Mouse (Mus musculus) liver, embryonic 18 days (tissue): ENCODE measurements around the gene Pprc1. TPM values are rescaled to one million over a fixed set of nuclear protein-coding genes. Genes with fewer than 3 reads are reported as not detected.

Experiments
- polyA plus RNA-seq: library from polyadenylated mRNA; depleted of rRNA; stranded (reverse); fragments of >200 nt; gene quantifications from 2 replicates; pipeline ENCODE4 v1.2.3, GENCODE M21; 2012; rRNA removed

Pprc1 gene
- 9.0 and 10.0 TPM in 2 replicates for polyA plus RNA-seq

DNA sequence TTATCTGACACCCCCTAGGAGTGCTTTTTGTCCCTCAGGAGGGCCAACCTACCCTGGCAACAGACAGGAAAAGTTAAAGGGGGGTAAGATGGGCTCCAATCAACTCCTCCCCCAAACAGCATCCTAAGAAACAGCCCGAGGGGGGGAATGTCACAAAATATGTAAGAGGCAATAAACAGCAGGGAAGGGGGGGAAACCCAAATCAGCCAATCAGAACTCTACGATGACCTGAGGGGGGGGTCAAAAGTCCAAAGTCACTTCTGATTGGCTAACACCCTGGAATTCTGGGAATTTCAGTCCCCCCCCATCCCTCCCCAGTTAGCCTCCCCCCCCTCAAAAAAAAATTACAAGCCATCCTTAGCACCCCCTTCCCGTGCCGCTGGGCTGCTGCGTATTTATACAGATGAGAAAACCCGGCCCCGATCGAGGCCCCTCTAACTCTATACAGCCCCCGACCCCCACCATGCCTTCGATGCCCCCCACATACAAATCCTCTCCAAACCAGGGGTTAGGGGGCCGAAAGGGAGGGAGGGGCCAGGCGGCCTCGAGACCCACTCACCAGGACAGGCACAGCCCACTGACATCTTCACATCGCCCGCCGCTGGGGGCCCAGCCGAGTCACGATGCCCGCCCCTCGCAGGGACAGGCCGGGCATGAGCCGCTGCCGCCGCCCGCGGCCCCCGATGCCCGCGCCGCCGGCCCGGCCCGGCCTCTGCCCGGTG, at the start of gene Pprc1:
TSS of gene Pprc1 (plus strand) at position 616 of the 722 bp plus-strand sequence.

DNA sequence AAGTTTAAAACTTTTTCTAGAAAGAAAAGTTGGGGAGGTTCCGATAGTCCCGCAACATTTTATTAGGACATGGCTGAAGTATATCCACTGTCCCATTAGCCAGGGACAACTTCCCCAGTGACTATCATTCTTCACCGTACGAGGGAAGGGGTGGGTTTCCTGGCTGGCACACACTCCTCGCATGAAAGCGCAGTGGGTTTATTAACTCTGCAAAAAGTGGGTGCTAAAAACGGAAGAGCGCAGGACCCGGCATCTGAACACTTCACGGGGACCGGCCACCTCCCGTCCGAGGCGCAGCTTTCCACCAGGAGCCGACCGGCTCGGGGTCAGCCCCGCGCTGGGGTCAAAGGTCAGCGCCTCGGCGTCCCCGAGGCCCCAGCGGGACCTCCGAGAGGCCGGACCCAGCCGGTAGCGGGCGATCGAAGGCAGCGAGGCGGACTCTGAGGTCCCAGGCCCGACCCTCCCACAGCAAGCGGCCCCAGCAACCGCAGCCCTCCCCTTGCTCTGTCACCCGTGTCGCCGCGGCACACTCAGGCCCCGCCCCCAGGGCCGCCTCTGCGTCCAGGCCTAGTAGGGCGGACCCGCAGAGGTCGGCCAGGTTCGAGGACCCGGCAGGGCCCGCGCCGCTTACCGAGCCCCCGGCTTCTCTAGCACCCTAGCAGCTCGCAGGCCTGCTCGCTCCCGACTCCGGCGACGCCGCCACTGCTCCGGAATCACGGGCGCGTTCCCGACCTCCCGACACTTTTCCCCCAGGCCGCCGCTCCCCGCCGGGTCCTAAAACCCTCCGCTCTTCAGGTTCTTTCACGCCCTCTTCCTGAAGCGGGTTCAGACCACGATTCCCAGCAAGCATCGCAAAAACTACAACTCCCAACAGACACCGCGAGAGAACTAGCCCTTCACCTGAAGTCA, 46.6 kb upstream of the Pprc1 start, which contains the start of gene Armh3:
TSS of gene Armh3 (minus strand) at position 704 of the 909 bp plus-strand sequence.

DNA sequence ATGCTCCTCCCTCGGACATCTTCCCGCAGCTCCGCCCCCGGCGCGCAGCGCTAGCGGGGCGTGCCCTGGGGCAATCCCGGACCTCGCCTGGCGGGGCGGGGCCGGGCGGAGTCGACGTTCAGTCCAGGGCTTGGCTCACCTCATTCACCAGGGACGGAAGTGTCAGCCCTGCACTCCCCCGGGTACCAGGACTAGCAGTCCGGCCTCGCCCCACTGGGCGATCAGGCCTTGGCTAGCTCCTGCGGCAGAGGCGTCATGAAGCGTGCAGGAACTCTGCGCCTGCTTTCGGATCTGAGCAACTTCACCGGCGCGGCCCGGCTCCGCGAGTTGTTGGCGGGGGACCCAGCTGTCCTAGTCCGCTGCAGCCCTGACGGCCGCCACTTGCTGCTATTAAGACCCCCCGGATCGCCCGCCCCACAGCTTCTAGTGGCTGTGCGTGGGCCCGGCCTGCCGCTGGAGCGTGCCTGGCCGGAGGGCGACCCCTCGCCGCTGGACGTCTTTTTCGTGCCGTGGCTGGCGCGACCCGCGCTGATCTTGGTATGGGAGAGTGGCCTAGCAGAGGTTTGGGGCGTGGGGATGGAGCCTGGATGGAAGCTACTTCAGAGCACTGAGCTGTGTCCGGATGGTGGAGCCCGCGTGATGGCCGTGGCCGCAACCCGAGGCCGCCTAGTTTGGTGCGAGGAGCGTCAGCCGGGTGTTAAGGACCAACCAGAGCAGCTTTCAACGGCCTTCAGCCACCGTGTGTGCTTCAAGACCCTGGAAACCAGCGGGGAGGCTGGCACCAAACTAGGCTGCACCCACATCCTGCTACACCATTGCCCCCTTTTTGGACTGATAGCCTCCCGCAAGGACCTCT, 41.1 kb upstream of the Pprc1 start, which contains the start of gene Hps6:
TSS of gene Hps6 (plus strand) at position 138 of the 856 bp plus-strand sequence.

DNA sequence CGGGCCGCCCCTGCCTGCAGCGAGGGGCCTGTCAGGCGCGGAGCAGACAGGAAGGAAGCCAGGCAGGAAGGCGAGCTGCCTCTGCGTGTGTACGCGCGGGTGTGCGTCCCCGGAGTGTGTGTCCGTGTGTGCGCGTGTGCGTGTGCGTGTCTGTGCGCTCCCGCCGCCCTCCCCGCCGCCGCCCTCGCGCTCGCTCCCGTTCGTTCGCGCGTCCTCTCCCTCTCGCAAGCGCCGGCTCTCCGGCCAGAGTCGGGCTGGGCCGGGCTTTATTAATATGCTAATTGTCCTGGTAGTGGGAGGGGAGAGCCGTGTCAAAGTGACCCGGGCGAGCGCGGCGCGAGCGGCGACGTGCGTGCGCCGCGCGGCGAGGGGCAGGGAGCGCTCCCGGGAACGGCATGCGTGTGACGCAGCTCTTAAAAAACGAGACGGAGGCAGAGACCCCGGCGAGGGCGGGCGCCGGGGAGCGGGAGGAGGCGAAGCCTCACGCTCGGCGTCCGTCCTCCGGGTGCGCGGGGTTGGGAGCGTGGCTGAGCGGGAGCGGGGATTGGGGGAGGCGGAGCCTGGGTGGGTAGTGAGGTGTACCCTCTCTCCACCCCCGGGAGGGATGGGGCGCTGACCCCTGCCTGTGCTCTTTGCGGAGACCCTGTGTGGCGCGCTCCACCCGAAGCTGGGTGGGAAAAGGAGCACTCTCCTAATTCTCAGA, 458 bp downstream of the Pprc1 start, which contains the start of gene Ldb1:
TSS of gene Ldb1 (minus strand) at position 222 of the 703 bp plus-strand sequence.

DNA sequence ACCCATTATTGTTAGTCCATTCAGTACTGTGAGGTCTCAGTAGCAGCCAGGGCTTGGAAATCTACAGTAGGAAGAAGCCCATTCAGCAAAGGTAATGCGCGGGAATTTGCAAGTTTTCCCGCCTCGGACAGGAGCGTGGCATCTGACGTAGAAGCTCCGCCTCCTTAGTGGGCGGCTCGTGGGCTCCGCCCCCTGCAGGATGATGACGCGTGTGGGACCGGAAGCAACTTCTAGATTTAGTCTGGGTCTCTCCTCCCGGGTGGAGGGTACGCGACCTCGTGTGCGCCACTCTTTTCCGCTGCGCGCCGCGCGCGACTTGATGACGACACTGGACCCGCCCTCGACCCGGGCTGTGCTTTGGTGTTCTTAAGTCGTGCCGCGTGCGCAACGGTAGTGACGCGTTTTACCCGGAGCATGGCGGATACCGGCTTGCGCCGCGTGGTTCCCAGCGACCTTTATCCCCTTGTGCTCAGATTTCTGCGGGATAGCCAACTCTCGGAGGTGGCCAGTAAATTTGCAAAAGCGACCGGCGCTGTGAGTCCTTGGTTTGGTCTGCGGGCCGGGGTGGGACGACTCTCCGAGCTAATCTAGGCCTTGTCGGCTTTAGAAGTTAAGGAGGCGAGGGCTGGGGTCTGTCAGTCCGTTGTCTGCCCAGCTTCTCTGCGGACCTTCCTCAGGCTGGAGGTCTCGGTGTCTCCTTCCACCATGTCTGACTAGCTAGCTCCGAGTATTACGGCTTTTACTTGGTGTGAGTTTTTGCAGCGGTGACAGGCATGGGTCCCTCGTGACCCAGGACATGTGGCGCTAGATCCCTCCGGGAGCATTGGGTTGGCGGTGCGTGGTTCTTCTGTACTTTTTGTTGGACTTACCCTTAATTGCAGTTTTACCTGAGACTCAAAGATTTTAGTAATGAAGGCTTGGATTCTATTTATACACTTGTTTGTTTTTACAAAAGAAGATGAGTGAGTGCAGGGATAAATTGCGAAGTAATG, 31.2 kb downstream of the Pprc1 start, which contains the start of gene Nolc1:
TSS of gene Nolc1 (plus strand) at position 248 of the 992 bp plus-strand sequence.

Other genes starting within 250 kb of the Pprc1 start
- gene Kcnip2, start 228.8 kb upstream of the Pprc1 start, polyA plus RNA-seq = 0.48 and 0.52 TPM in 2 replicates
- gene Armh3, start 46.4 kb upstream of the Pprc1 start, polyA plus RNA-seq = 2.3 and 2.9 TPM in 2 replicates
- 1.5 and 1.8 TPM in 2 replicates for gene Hps6, start 41.4 kb upstream of the Pprc1 start, polyA plus RNA-seq
- 81.3 and 103 TPM in 2 replicates for gene Ldb1, start 328 bp downstream of the Pprc1 start, polyA plus RNA-seq
- gene Nolc1, start 31.0 kb downstream of the Pprc1 start, polyA plus RNA-seq = 28.5 and 30.7 TPM in 2 replicates
- 0.12 and 0.13 TPM in 2 replicates for gene Elovl3, start 87.0 kb downstream of the Pprc1 start, polyA plus RNA-seq
- gene Pitx3, start 103.4 kb downstream of the Pprc1 start, polyA plus RNA-seq = not detected in 2 replicates
- gene Gbf1, start 107.6 kb downstream of the Pprc1 start, polyA plus RNA-seq = 13.5 and 18.2 TPM in 2 replicates